Mouse (Mus musculus) lung, postnatal 0 days (tissue): ENCODE data around the gene Nhs. TPM values are rescaled to one million over a fixed set of nuclear protein-coding genes. Genes with fewer than 3 reads are reported as not detected.
"Not testable (repeated sequence)": the region's sequence is repeated elsewhere in the genome, so short reads cannot be mapped to it uniquely, and the experiment has no call there.

ENCODE experiments used
- ATAC-seq: fragments of 200-750 bp; cut with Nextera tagmentation; 2 replicates; pipeline ENCODE4 v1.8.0; 2017; ENCODE audit warnings: moderate library complexity
- DNase-seq: peaks from one replicate; pipeline ENCODE4 v3.0.0-alpha.2; 2016; ENCODE audit warnings: low spot score
- H3K27ac ChIP-seq: fragments of 300-500 bp; sonication (generic); 2 replicates; pipeline ENCODE4 v1.5.1; 2014; ENCODE audit warnings: antibody characterized with exemption, mild to moderate bottlenecking, low read length, mixed read lengths
- H3K27me3 ChIP-seq: fragments of 300-500 bp; sonication (generic); replicated peaks from 2 replicates; pipeline ENCODE4 v1.6.1; 2014; ENCODE audit warnings: low read length, mixed read lengths; ENCODE audit not compliant: insufficient read depth
- H3K36me3 ChIP-seq: fragments of 300-500 bp; sonication (generic); 2 replicates; pipeline ENCODE4 v1.6.1; 2014; ENCODE audit warnings: low read length, mixed read lengths; ENCODE audit not compliant: insufficient read depth
- H3K4me1 ChIP-seq: fragments of 300-500 bp; sonication (generic); 2 replicates; pipeline ENCODE4 v1.6.1; 2014; ENCODE audit warnings: antibody characterized with exemption, low read depth, low read length, mixed read lengths; ENCODE audit not compliant: insufficient read depth
- H3K4me2 ChIP-seq: fragments of 300-500 bp; sonication (generic); replicated peaks from 2 replicates; pipeline ENCODE4 v1.6.1; 2014; ENCODE audit warnings: low read depth, mild to moderate bottlenecking, low read length, moderate library complexity, mixed read lengths
- H3K4me3 ChIP-seq: fragments of 300-500 bp; sonication (generic); 2 replicates; pipeline ENCODE4 v1.5.1; 2014; ENCODE audit warnings: low read depth, low read length
- H3K9ac ChIP-seq: fragments of 300-500 bp; sonication (generic); replicated peaks from 2 replicates; pipeline ENCODE4 v1.6.1; 2014; ENCODE audit warnings: low read depth, mild to moderate bottlenecking
- H3K9me3 ChIP-seq: fragments of 300-500 bp; sonication (generic); 2 replicates; pipeline ENCODE4 v1.6.1; 2016; ENCODE audit warnings: low read length, mixed read lengths
- CTCF ChIP-seq: IDR thresholded peaks from 2 replicates; pipeline ENCODE4 v1.5.1; 2016; ENCODE audit warnings: antibody characterized with exemption, mild to moderate bottlenecking
- EP300 ChIP-seq: IDR thresholded peaks from 2 replicates; pipeline ENCODE4 v1.6.1; 2016; ENCODE audit warnings: antibody characterized with exemption, mild to moderate bottlenecking, control low read depth
- WGBS: fragments of 180-500 bp; shearing (Covaris S2); extraction: QIAGEN DNeasy Blood & Tissue Kit; methylation state at CpG from one replicate; pipeline ENCODE4 v1.1.7; 2014; 5-methylcytosine and 5-hydroxymethylcytosine counted together
- polyA plus RNA-seq: library from polyadenylated mRNA; unstranded; fragments of >200 nt; fragmentation: Nextera tagmentation; extraction: Ambion mirVana; gene quantifications from 2 replicates; pipeline ENCODE4 v1.2.1, GENCODE M21; 2015

Nhs gene
- polyA plus RNA-seq, 1 experiment from 2014 or later: 0.49 TPM

DNA sequence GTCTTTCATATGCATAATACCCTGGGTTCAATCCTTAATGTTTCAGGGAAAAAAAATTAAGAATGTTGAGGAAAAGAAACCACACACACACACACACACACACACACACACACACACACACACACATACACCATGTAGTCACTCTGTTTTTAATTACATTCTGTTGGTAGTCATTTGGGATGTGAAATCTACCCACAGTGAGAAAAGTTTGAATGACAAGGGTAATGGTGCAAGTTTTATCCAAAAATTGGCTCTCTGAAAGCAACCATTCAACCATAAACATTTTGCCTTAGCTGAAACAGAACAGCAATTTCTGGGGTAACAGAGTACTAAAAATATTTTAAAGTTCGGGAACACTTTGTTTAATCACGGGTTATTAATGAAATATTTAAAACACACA, 303.9 kb downstream of the Nhs start:
- no peaks in the 10 kb centered on the region for H3K27me3 ChIP-seq
- ATAC-seq: no peak
- no peaks in the 10 kb centered on the region for H3K9me3 ChIP-seq
- no peak overlapping the region for H3K27ac ChIP-seq
- TF ChIP-seq CTCF (no peak), EP300 (no peak)
- DNase-seq: no peak
- no peak overlapping the region for H3K9ac ChIP-seq
- H3K4me2 ChIP-seq: no peak overlapping the region
- no peak overlapping the region for H3K4me3 ChIP-seq
- 78% methylated on average over 2 of the region's 2 CpGs for WGBS
- H3K4me1 ChIP-seq: no peaks in the 10 kb centered on the region
- no peaks in the 10 kb centered on the region for H3K36me3 ChIP-seq

DNA sequence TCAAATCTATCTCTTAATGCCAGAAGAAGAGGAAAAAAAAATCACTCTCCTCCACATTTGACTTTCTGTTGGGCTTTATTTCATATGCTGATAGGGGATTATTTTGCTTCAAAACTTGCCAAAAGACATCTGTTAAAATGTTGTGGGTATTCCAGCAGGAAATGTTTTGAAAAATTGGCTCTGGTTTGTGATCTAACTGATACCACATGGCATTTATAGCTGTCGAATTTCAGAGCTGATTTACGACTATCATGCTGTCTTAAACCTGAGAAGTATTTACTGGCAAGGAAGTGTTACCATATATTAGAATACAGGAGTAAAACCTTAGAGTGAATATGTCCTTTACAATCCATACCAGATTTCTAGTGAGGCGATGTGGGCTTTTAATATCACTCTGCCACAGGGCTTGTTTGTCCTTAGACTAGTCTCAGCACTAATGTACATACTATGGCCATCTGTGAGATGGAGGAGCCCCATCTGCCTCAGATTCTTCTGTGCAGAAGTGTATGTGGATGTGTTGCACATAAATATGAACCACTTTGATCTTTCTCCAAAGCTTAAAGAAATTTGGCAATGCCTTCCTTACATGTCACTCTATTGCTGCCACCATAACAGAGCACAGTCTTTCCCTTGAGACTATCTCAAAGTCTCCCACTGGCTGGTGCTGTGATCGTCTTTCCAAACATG, 305.8 kb downstream of the Nhs start:
- Histone ChIP-seq H3K9me3 (no peaks in the 10 kb centered on the region), H3K4me2 (no peak overlapping the region), H3K27me3 (no peaks in the 10 kb centered on the region), H3K27ac (no peak overlapping the region), H3K36me3 (no peaks in the 10 kb centered on the region), H3K4me3 (no peak overlapping the region), H3K4me1 (no peaks in the 10 kb centered on the region), H3K9ac (no peak overlapping the region)
- WGBS: 52% methylated on average over 4 of the region's 4 CpGs
- ATAC-seq (no peak), DNase-seq (no peak)
- no peak for TF ChIP-seq EP300
- no peak for TF ChIP-seq CTCF

DNA sequence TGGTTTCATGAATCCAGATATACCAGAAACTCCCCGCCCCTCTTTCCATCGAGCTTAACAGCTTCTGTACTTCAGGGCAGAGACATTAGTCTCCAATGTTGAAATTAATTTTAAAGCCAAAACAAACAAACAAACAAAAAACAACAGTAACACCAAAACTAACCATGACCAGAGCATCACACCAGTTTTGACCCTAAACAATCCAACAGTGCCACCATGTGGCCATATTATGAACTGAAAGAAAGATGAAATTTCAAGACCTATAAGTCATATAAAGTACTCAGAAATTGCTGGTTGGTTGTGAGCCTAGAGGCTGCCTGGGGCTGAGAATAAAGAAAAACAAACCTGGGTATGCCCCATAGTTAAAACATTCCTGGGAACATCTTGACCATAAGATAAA, 333.3 kb downstream of the Nhs start:
- not testable (repeated sequence) for H3K27me3 ChIP-seq, H3K4me3 ChIP-seq, H3K27ac ChIP-seq, H3K9ac ChIP-seq, H3K4me1 ChIP-seq, H3K4me2 ChIP-seq, H3K9me3 ChIP-seq, ATAC-seq, H3K36me3 ChIP-seq
- peak; percentile 16 for DNase-seq
- TF ChIP-seq CTCF: peak; percentile 68
- WGBS: 31% methylated on average over 2 of the region's 2 CpGs

DNA sequence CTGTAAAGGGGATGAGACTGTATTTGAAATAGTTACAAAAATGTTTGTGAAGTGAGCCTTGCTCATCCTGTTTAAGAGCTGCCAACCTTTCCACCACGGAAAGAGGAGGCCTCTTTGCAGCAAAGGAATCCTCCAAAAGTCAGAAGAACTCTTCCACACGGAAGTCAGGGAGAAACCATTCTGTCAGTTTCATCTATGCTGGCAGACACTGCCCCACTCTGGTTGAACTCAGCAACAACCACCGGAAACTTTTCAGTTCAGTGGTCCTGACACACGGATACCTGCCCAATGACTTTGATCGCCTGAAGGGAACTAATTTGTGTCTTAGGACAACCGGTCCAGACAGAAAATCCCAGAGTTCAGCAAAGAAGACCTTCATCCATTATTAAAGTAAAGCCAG, 369.3 kb downstream of the Nhs start:
- DNase-seq: peak; percentile 8
- H3K4me2 ChIP-seq: no peak overlapping the region
- H3K9ac ChIP-seq: no peak overlapping the region
- H3K27ac ChIP-seq: no peak overlapping the region
- no peak for ATAC-seq
- H3K9me3 ChIP-seq: no peaks in the 10 kb centered on the region
- H3K27me3 ChIP-seq: no peaks in the 10 kb centered on the region
- H3K36me3 ChIP-seq: no peaks in the 10 kb centered on the region
- TF ChIP-seq CTCF (peak; percentile 64), EP300 (no peak)
- no peaks in the 10 kb centered on the region for H3K4me1 ChIP-seq
- WGBS: 19% methylated on average over 6 of the region's 6 CpGs
- H3K4me3 ChIP-seq: no peak overlapping the region
